8 mouse cellular contexts compared by ENCODE assay signal in genomic region chr16:35734038-35734437, GRCm38 (mm10). TPM values are rescaled to one million over a fixed set of nuclear protein-coding genes. Genes with fewer than 3 reads are reported as not detected.
DNase-seq lines count a peak whose midpoint lies in the region; TF ChIP-seq lines count a peak whose summit lies in the region.

No protein-coding gene starts in this region.

- TF ChIP-seq POLR2A in MEL (IDR thresholded peaks at IDR 0.05; ENCODE audit: control insufficient read depth in 1 of 2, insufficient read depth in 1 of 2, low read depth in 1 of 2, low read length in 2 of 2, poor library complexity in 1 of 2) = no peak

- no peak overlapping the region for H3K27ac ChIP-seq in MEL (ENCODE audit: control insufficient read depth, low read depth, low read length)

- H3K4me3 ChIP-seq in MEL (ENCODE audit: control insufficient read depth in 1 of 2, insufficient read depth in 1 of 2, low read depth in 2 of 2, low read length in 2 of 2) = no peak overlapping the region

- TF ChIP-seq CTCF in MEL (IDR thresholded peaks at IDR 0.05 in 2 of 3, conservative IDR thresholded peaks at IDR 0.05 in 1 of 3; ENCODE audit: control insufficient read depth in 1 of 3, insufficient read depth in 1 of 3, low read depth in 2 of 3, low read length in 3 of 3, poor library complexity in 1 of 3, severe bottlenecking in 1 of 3) = peak; percentile 94 to 98 (median 97)

- H3K9ac ChIP-seq in MEL (ENCODE audit: control insufficient read depth, low read depth, low read length, poor library complexity, severe bottlenecking) = no peak overlapping the region

- no peaks in the 10 kb centered on the region for H3K4me1 ChIP-seq in MEL (ENCODE audit: control insufficient read depth in 1 of 2, insufficient read depth in 2 of 2, low read length in 2 of 2)

- no peaks in the 10 kb centered on the region for H3K9me3 ChIP-seq in MEL (replicated peaks; ENCODE audit: insufficient read depth, low read length)

- peak; percentile 96 for TF ChIP-seq RAD21 in MEL (IDR thresholded peaks at IDR 0.05; ENCODE audit: low read depth, low read length)

- peak; percentile 68 for DNase-seq in CD4-positive helper T cell, adult 2 months (ENCODE audit: low read depth, low spot score)
- peak; percentile 72 for DNase-seq in MEL (ENCODE audit: low read depth, low spot score)
- DNase-seq in cerebellum, adult 11 months = peak; percentile 47
- DNase-seq in gastrocnemius, postnatal 10 days = peak; percentile 80
- peak; percentile 20 to 63 for DNase-seq in kidney, adult 8-10 months
- peak; percentile 55 to 68 for DNase-seq in lung, adult 18-20 months
- DNase-seq in retina, postnatal 1 day = peak; percentile 75
- DNase-seq in urinary bladder, postnatal 36 days (ENCODE audit: low spot score in 2 of 2) = peak; percentile 50 to 60

- H3K36me3 ChIP-seq in MEL (ENCODE audit: control insufficient read depth in 1 of 2, insufficient read depth in 2 of 2, low read length in 2 of 2) = no peaks in the 10 kb centered on the region

- H3K27me3 ChIP-seq in MEL (ENCODE audit: control insufficient read depth in 1 of 2, insufficient read depth in 2 of 2, low read length in 2 of 2) = no peaks in the 10 kb centered on the region

- TF ChIP-seq EP300 in MEL (IDR thresholded peaks at IDR 0.05; ENCODE audit: low read depth in 1 of 2, low read length in 2 of 2) = no peak

- no peaks in the 10 kb centered on the region for H3K79me2 ChIP-seq in MEL (ENCODE audit: control insufficient read depth, insufficient read depth, low read length, poor library complexity)

TF ChIP-seq in MEL, 35 proteins besides CTCF, POLR2A, EP300 and RAD21:
- TF ChIP-seq SMC3 (IDR thresholded peaks at IDR 0.05; ENCODE audit: low read depth, low read length) = peak; percentile 96
- no peak for TF ChIP-seq UBTF (IDR thresholded peaks at IDR 0.05; ENCODE audit: borderline replicate concordance, insufficient read depth, low read depth, low read length)
- no peak for TF ChIP-seq ZMIZ1 (IDR thresholded peaks at IDR 0.05; ENCODE audit: low read depth, low read length)
- no peak for TF ChIP-seq NELFE (IDR thresholded peaks at IDR 0.05; ENCODE audit: low read depth, low read length)
- TF ChIP-seq MAFK (IDR thresholded peaks at IDR 0.05; ENCODE audit: borderline replicate concordance, low read depth, low read length) = no peak
- no peak for TF ChIP-seq TAL1 (IDR thresholded peaks at IDR 0.05; ENCODE audit: low read length)
- TF ChIP-seq ZC3H11A (IDR thresholded peaks at IDR 0.05; ENCODE audit: low read depth, low read length) = peak; percentile 93
- TF ChIP-seq GATA1 (IDR thresholded peaks at IDR 0.05; ENCODE audit: low read depth, low read length) = peak; percentile 18; the same call in 1 of the 2 replicates
- TF ChIP-seq KAT2A (conservative IDR thresholded peaks at IDR 0.05; ENCODE audit: low read depth, low read length) = no peak

RNA-seq across cellular contexts. Expression of gene Dirc2, which starts 35.1 kb away (rescaled TPM):
- total RNA-seq in MEL (2012; rRNA removed) = 1.6 and 2.1 TPM in 2 replicates
- 1 to 10 TPM in 1 of 2 experiments, not detected in 1; 4.1 TPM for polyA plus RNA-seq in MEL (2012; ENCODE audit: insufficient read depth in 1 of 2, insufficient read length in 2 of 2, low read depth in 1 of 2, low replicate concordance in 2 of 2, missing spikeins in 1 of 2)
- total RNA-seq in gastrocnemius, postnatal 10 days (2021) = 10 to 100 TPM; 29.2 to 35.4 TPM

RNA-seq across cellular contexts. Expression of gene Hspbap1, which starts 36.1 kb away (rescaled TPM):
- 7.2 and 9.6 TPM in 2 replicates for total RNA-seq in MEL (2012; rRNA removed)
- 1 to 10 TPM in 1 of 2 experiments, not detected in 1; 9.6 TPM for polyA plus RNA-seq in MEL (2012; ENCODE audit: insufficient read depth in 1 of 2, insufficient read length in 2 of 2, low read depth in 1 of 2, low replicate concordance in 2 of 2, missing spikeins in 1 of 2)
- total RNA-seq in gastrocnemius, postnatal 10 days (2021) = 1 to 10 TPM; 2.6 to 3.7 TPM
